In genomic region chr17:73770964-73771363, GRCm38 (mm10) we compare ENCODE assay signal across 7 mouse cellular contexts. TPM values are rescaled to one million over a fixed set of nuclear protein-coding genes. Genes with fewer than 3 reads are reported as not detected.
DNase-seq lines count a peak whose midpoint lies in the region; ATAC-seq and TF ChIP-seq lines count a peak whose summit lies in the region.

No protein-coding gene starts in this region.

- no peaks in the 10 kb centered on the region for H3K27me3 ChIP-seq in C2C12 (ENCODE audit: control insufficient read depth, insufficient read depth, insufficient read length)
- H3K27me3 ChIP-seq in heart, embryonic 14.5 days (ENCODE audit: control insufficient read depth, insufficient read depth, low read length) = no peaks in the 10 kb centered on the region
- H3K27me3 ChIP-seq in midbrain, embryonic 13.5 days = no peaks in the 10 kb centered on the region

- no peak overlapping the region for H3ac ChIP-seq in C2C12 (ENCODE audit: control insufficient read depth, insufficient read length, low read depth)

- peak; percentile 6 for DNase-seq in NIH3T3 (ENCODE audit: low read depth)
- DNase-seq in kidney, postnatal 10 days = peak; percentile 68
- no peak for DNase-seq in spleen, adult 18-20 months

- H3K27ac ChIP-seq in heart, embryonic 14.5 days (replicated peaks in 1 of 2; ENCODE audit: control insufficient read depth in 1 of 2, insufficient read depth in 1 of 2, low read depth in 2 of 2, low read length in 2 of 2) = no peak overlapping the region
- H3K27ac ChIP-seq in midbrain, embryonic 13.5 days = peak overlapping the region; percentile 7; the same call in 1 of the 2 replicates

- H3K36me3 ChIP-seq in C2C12 (ENCODE audit: control insufficient read depth, insufficient read depth) = no peaks in the 10 kb centered on the region
- no peaks in the 10 kb centered on the region for H3K36me3 ChIP-seq in heart, embryonic 14.5 days (ENCODE audit: control insufficient read depth, insufficient read depth, low read length)
- no peaks in the 10 kb centered on the region for H3K36me3 ChIP-seq in midbrain, embryonic 13.5 days

- no peak overlapping the region for H3K4me3 ChIP-seq in C2C12 (ENCODE audit: insufficient read depth, poor library complexity, severe bottlenecking)
- H3K4me3 ChIP-seq in heart, embryonic 14.5 days (ENCODE audit: control insufficient read depth in 1 of 2, insufficient read depth in 1 of 2, low read depth in 1 of 2, low read length in 2 of 2) = no peak overlapping the region
- no peak overlapping the region for H3K4me3 ChIP-seq in midbrain, embryonic 13.5 days (replicated peaks)

- no peaks in the 10 kb centered on the region for H3K9me3 ChIP-seq in heart, embryonic 14.5 days (ENCODE audit: control insufficient read depth, low read length)
- no peaks in the 10 kb centered on the region for H3K9me3 ChIP-seq in midbrain, embryonic 13.5 days

- peaks cover 5 to 11% of the 10 kb centered on the region in 2 experiments; a peak in 2 of 4 replicates for H3K4me1 ChIP-seq in heart, embryonic 14.5 days (ENCODE audit: control insufficient read depth in 2 of 2, insufficient read depth in 2 of 2, low read length in 2 of 2)
- H3K4me1 ChIP-seq in midbrain, embryonic 13.5 days (replicated peaks) = peaks cover 7% of the 10 kb centered on the region; the same call in 1 of the 2 replicates

- no peak for TF ChIP-seq CTCF in C2C12 (IDR thresholded peaks at IDR 0.05; ENCODE audit: control insufficient read depth, insufficient read depth, insufficient read length)

- WGBS in heart, embryonic 14.5 days = 5% methylated on average over 8 of the region's 8 CpGs
- WGBS in midbrain, embryonic 13.5 days = 21% methylated on average over 8 of the region's 8 CpGs

- no peak overlapping the region for H3K9ac ChIP-seq in heart, embryonic 14.5 days (ENCODE audit: low read length)
- no peak overlapping the region for H3K9ac ChIP-seq in midbrain, embryonic 13.5 days (replicated peaks)

- H3K79me3 ChIP-seq in C2C12 (ENCODE audit: low read depth) = no peaks in the 10 kb centered on the region

- no peak for ATAC-seq in heart, embryonic 14.5 days (ENCODE audit: insufficient number of reproducible peaks, insufficient read depth, low FRiP score, low read depth)
- peak; percentile 87 for ATAC-seq in midbrain, embryonic 13.5 days
- no peak for ATAC-seq in inflammation-experienced regulatory T-cells, adult 6 months

- H3K4me2 ChIP-seq in heart, embryonic 14.5 days (ENCODE audit: low read length) = peak overlapping the region; percentile 26; the same call in 1 of the 2 replicates
- H3K4me2 ChIP-seq in midbrain, embryonic 13.5 days (replicated peaks) = no peak overlapping the region

- H3K79me2 ChIP-seq in C2C12 (ENCODE audit: control insufficient read depth, insufficient read depth) = no peaks in the 10 kb centered on the region

TF ChIP-seq in C2C12, 6 proteins besides CTCF, POLR2A, EP300 and RAD21:
- TF ChIP-seq CEBPB (IDR thresholded peaks at IDR 0.05; ENCODE audit: low read depth) (no peak), MYOD1 (IDR thresholded peaks at IDR 0.05; ENCODE audit: control insufficient read depth, insufficient read length, low read depth) (peak; percentile 54)

RNA-seq across cellular contexts. Expression of gene Ehd3, which starts 33.0 kb away (rescaled TPM):
- polyA plus RNA-seq in C2C12 (2012; fragmentation: generic; extraction: Trizol) = 5.6 TPM
- 2.3 and 2.7 TPM in 2 replicates for polyA plus RNA-seq in heart, embryonic 14.5 days (2014; fragmentation: Nextera tagmentation; extraction: Ambion mirVana)
- polyA plus RNA-seq in midbrain, embryonic 13.5 days (2015; fragmentation: Nextera tagmentation; extraction: Ambion mirVana) = 10.7 and 11.4 TPM in 2 replicates
- 10 to 100 TPM; 54.9 to 87.1 (median 77.4) TPM for polyA plus RNA-seq in inflammation-experienced regulatory T-cells, adult 6 months (2017; shearing (Covaris generic))

Comparison
In these comparisons a context has a peak if more than half of its experiments do, and no peak if none do; other contexts are left out.
1. DNase-seq: peak in NIH3T3 (single experiment) and kidney, postnatal 10 days (single experiment); none in spleen, adult 18-20 months (0 of 2).